Mouse (Mus musculus) ovary, adult 2 months (tissue): ENCODE data around the gene Gnat2. TPM values are rescaled to one million over a fixed set of nuclear protein-coding genes. Genes with fewer than 3 reads are reported as not detected.

Source experiments
- polyA plus RNA-seq: library from polyadenylated mRNA; depleted of rRNA; stranded (reverse); fragments of >200 nt; gene quantifications from 2 replicates; pipeline ENCODE4 v1.2.3, GENCODE M21; 2012; rRNA removed

Gene Gnat2
- polyA plus RNA-seq, result 1.8 and 2.3 TPM in 2 replicates

DNA sequence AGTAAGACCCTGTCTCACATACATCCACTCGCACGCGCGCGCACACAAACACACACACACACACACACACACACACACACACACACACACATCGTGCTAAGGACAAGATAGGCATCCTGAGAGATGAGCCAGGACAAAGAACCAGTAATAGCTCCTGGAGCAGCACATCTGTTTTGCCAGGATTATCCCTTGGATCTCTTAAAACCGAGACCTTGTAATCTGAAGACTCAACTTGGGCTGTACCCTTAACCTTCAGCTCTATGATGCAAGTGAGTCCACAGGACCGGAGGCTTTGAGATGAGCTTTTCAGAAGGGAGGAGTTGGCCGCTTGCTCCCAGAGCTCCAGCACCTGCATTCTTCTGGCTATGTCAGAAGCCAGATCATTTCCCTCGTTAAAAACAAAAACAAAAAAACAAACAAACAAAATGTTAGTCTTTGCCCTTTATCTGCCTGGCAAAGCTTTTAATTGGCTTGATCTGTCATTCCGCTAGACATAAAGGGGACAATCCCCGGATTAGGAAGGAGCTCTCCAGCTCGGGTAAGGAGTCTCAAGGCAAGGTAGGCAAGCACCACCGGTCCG, at the start of gene Gnat2:
Gene Gnat2, plus strand, starts transcription at position 254 of the 580 bp plus-strand sequence.

GRCm38 (mm10) chr3:108044394-108045140, 48.0 kb upstream of the Gnat2 start, which contains the start of gene Gstm4:
Gene Gstm4, minus strand, starts transcription at chr3:108044894.

DNA sequence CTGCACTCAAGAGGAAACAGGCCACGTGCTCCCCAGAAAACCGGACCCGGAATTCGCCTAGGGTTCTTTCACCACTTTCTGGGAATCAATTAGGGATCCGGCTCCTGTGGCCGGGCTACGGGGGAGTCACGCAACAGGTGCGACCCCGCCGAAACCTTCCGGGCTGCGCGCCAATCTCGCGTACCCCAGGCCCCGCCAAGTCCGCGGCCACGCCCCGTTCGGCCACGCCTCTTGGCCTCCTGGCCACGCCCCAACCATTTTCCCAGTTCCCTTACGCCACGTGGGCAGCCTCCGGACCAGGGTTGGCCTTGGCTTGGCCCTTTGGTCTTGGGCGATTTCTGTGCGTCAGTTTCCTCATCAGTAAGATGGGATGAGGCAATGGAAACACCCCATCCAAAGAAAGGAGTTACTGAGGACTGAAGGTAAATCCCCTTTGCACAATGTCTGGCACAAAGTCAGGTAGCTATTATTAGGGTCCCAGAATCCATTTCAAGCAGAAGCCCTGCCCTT, 6.1 kb upstream of the Gnat2 start, which contains the start of gene Ampd2:
Gene Ampd2, minus strand, starts transcription at position 182 of the 510 bp plus-strand sequence.

DNA sequence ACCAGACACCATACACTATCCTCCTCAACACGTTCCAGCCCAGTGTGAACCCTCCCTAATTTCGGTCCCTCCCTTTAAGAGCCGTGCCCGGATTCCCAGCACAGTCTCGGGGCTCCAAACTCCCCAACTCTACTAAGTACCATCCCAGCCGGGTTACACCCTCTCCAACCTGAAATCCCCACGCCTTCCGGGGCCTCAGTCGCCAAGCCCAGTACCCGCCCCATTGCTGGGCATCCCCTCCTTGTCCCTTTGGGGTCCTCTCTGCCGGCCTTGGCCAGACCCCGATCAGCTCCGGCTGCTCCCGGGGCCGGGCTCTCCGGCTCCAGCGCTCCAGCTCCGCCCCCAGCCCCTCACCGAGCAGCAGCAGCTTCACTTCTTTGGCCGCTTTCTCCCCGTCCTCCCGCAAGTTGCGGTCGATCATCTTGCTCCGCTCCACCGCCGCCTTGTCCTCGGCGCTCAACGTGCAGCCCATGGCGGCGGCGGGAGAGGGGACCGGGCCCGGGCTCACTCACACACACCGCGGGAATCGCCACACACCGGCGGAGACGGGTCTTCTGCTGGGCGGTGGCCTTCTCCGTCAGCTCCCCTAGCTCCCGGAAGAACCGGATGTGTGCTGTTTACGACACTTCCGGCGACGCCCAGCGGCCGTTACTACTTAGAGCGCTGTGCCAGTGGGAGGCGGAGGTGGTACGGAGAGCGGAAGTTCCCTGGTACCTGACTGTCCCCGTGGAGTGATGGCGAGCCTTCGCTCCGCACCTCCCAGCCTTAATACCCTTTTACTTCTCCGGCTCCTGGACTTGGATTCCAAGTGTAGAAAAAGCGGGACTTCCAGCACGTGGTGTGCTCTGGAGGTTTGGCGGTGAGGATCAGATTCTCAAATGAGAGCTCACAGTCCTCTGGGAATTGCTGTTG, 53.2 kb downstream of the Gnat2 start, which contains the start of gene Gnai3:
Gene Gnai3, minus strand, starts transcription at position 613 of the 912 bp plus-strand sequence.

Other genes starting within 250 kb of the Gnat2 start
- gene Eps8l3, start 215.6 kb upstream of the Gnat2 start, polyA plus RNA-seq, result 0.50 and 0.61 TPM in 2 replicates
- gene Gstm5, start 197.0 kb upstream of the Gnat2 start, polyA plus RNA-seq, result 30.9 and 37.0 TPM in 2 replicates
- gene Gstm7, start 161.0 kb upstream of the Gnat2 start, polyA plus RNA-seq, result 38.2 and 70.6 TPM in 2 replicates
- gene Gstm6, start 149.0 kb upstream of the Gnat2 start, polyA plus RNA-seq, result 7.2 and 8.0 TPM in 2 replicates
- 0.29 and 0.37 TPM in 2 replicates for gene Gstm3, start 123.5 kb upstream of the Gnat2 start, polyA plus RNA-seq
- gene Gstm2, start 106.3 kb upstream of the Gnat2 start, polyA plus RNA-seq, result 769 and 813 TPM in 2 replicates
- 1,875 and 2,662 TPM in 2 replicates for gene Gstm1, start 74.8 kb upstream of the Gnat2 start, polyA plus RNA-seq
- 10.8 and 14.4 TPM in 2 replicates for gene Gstm4, start 47.9 kb upstream of the Gnat2 start, polyA plus RNA-seq
- 259 and 297 TPM in 2 replicates for gene Ampd2, start 6.1 kb upstream of the Gnat2 start, polyA plus RNA-seq
- 15.1 and 16.2 TPM in 2 replicates for gene Gnai3, start 53.4 kb downstream of the Gnat2 start, polyA plus RNA-seq
- gene Gpr61, start 62.1 kb downstream of the Gnat2 start, polyA plus RNA-seq, result not detected in 2 replicates
- 42.4 and 42.5 TPM in 2 replicates for gene Amigo1, start 93.5 kb downstream of the Gnat2 start, polyA plus RNA-seq
- gene Cyb561d1, start 108.4 kb downstream of the Gnat2 start, polyA plus RNA-seq, result 8.7 and 9.5 TPM in 2 replicates
- gene Atxn7l2, start 118.1 kb downstream of the Gnat2 start, polyA plus RNA-seq, result 16.2 and 17.9 TPM in 2 replicates
- gene Sypl2, start 133.9 kb downstream of the Gnat2 start, polyA plus RNA-seq, result 0.16 and 0.17 TPM in 2 replicates
- 40.5 and 50.5 TPM in 2 replicates for gene Psma5, start 164.1 kb downstream of the Gnat2 start, polyA plus RNA-seq
- 29.1 and 29.2 TPM in 2 replicates for gene Sort1, start 191.3 kb downstream of the Gnat2 start, polyA plus RNA-seq